Mouse (Mus musculus): ENCODE data around the gene Stx5a. TPM values are rescaled to one million over a fixed set of nuclear protein-coding genes. Genes with fewer than 3 reads are reported as not detected.
"Not testable (repeated sequence)": the region's sequence is repeated elsewhere in the genome, so short reads cannot be mapped to it uniquely, and the experiment has no call there.

The Stx5a gene
- total RNA-seq, 1 experiment from 2014 or later, result 105 TPM

GRCm38 (mm10) chr19:8714653-8715481 lies 26.3 kb upstream of the Stx5a start:
- no peak for ATAC-seq (replicated peaks; ENCODE audit: insufficient number of reproducible peaks, low FRiP score, low TSS enrichment, poor library complexity, severe bottlenecking)

GRCm38 (mm10) chr19:8715868-8716766 lies 25.1 kb upstream of the Stx5a start:
- no peak for ATAC-seq (replicated peaks; ENCODE audit: insufficient number of reproducible peaks, low FRiP score, low TSS enrichment, poor library complexity, severe bottlenecking)

GRCm38 (mm10) chr19:8716767-8717475 lies 24.3 kb upstream of the Stx5a start:
- ATAC-seq (replicated peaks; ENCODE audit: insufficient number of reproducible peaks, low FRiP score, low TSS enrichment, poor library complexity, severe bottlenecking), result no peak

GRCm38 (mm10) chr19:8718357-8718756 lies 22.9 kb upstream of the Stx5a start:
- ATAC-seq (replicated peaks; ENCODE audit: insufficient number of reproducible peaks, low FRiP score, low TSS enrichment, poor library complexity, severe bottlenecking), result peak; percentile 45

GRCm38 (mm10) chr19:8719037-8719436 lies 22.2 kb upstream of the Stx5a start:
- ATAC-seq (replicated peaks; ENCODE audit: insufficient number of reproducible peaks, low FRiP score, low TSS enrichment, poor library complexity, severe bottlenecking), result not testable (repeated sequence)

- ATAC-seq (replicated peaks; ENCODE audit: insufficient number of reproducible peaks, low FRiP score, low TSS enrichment, poor library complexity, severe bottlenecking), result no peak
Observed at GRCm38 (mm10) chr19:8721378-8721777, 19.8 kb upstream of the Stx5a start.

- no peak for ATAC-seq (replicated peaks; ENCODE audit: insufficient number of reproducible peaks, low FRiP score, low TSS enrichment, poor library complexity, severe bottlenecking)
Observed at GRCm38 (mm10) chr19:8722021-8722420, 19.2 kb upstream of the Stx5a start.

GRCm38 (mm10) chr19:8722559-8722906 lies 18.7 kb upstream of the Stx5a start:
- ATAC-seq (replicated peaks; ENCODE audit: insufficient number of reproducible peaks, low FRiP score, low TSS enrichment, poor library complexity, severe bottlenecking), result no peak

- peak; percentile 93 for ATAC-seq (replicated peaks; ENCODE audit: insufficient number of reproducible peaks, low FRiP score, low TSS enrichment, poor library complexity, severe bottlenecking)
Observed at GRCm38 (mm10) chr19:8722907-8723573, 18.2 kb upstream of the Stx5a start, which contains the start of gene Slc3a2. Gene Slc3a2, minus strand, starts transcription at chr19:8723369.

- no peak for ATAC-seq (replicated peaks; ENCODE audit: insufficient number of reproducible peaks, low FRiP score, low TSS enrichment, poor library complexity, severe bottlenecking)
Observed at GRCm38 (mm10) chr19:8723574-8724346, 17.5 kb upstream of the Stx5a start.

GRCm38 (mm10) chr19:8724392-8724791 lies 16.8 kb upstream of the Stx5a start:
- no peak for ATAC-seq (replicated peaks; ENCODE audit: insufficient number of reproducible peaks, low FRiP score, low TSS enrichment, poor library complexity, severe bottlenecking)

GRCm38 (mm10) chr19:8725081-8725613 lies 16.1 kb upstream of the Stx5a start:
- no peak for ATAC-seq (replicated peaks; ENCODE audit: insufficient number of reproducible peaks, low FRiP score, low TSS enrichment, poor library complexity, severe bottlenecking)

GRCm38 (mm10) chr19:8726609-8727390 lies 14.4 kb upstream of the Stx5a start:
- ATAC-seq (replicated peaks; ENCODE audit: insufficient number of reproducible peaks, low FRiP score, low TSS enrichment, poor library complexity, severe bottlenecking), result no peak

GRCm38 (mm10) chr19:8727495-8728114 lies 13.6 kb upstream of the Stx5a start:
- no peak for ATAC-seq (replicated peaks; ENCODE audit: insufficient number of reproducible peaks, low FRiP score, low TSS enrichment, poor library complexity, severe bottlenecking)

GRCm38 (mm10) chr19:8728335-8729099 lies 12.7 kb upstream of the Stx5a start:
- ATAC-seq (replicated peaks; ENCODE audit: insufficient number of reproducible peaks, low FRiP score, low TSS enrichment, poor library complexity, severe bottlenecking), result not testable (repeated sequence)

- ATAC-seq (replicated peaks; ENCODE audit: insufficient number of reproducible peaks, low FRiP score, low TSS enrichment, poor library complexity, severe bottlenecking), result no peak
Observed at GRCm38 (mm10) chr19:8734334-8734733, 6.9 kb upstream of the Stx5a start.
